Mouse (Mus musculus) lung, embryonic 15.5 days (tissue): ENCODE measurements around the gene Erv3. TPM values are rescaled to one million over a fixed set of nuclear protein-coding genes. Genes with fewer than 3 reads are reported as not detected.

Experiments used
- polyA plus RNA-seq: library from polyadenylated mRNA; unstranded; fragments of >200 nt; fragmentation: Nextera tagmentation; extraction: Ambion mirVana; gene quantifications from 2 replicates; pipeline ENCODE4 v1.2.1, GENCODE M21; 2015

Erv3 gene
- polyA plus RNA-seq, 1 experiment from 2014 or later = not detected

Other genes starting within 250 kb of the Erv3 start
- gene Prnp, start 50.2 kb upstream of the Erv3 start, polyA plus RNA-seq = 53.2 and 57.0 TPM in 2 replicates
- not detected in 2 replicates for gene Prn, start 50.2 kb upstream of the Erv3 start, polyA plus RNA-seq
- 44.2 and 44.8 TPM in 2 replicates for gene Prnd, start 91.1 kb upstream of the Erv3 start, polyA plus RNA-seq
- gene Rassf2, start 170.5 kb upstream of the Erv3 start, polyA plus RNA-seq = 11.9 and 13.5 TPM in 2 replicates